Mouse (Mus musculus) CH12.LX (cell line): ENCODE results near the gene Grm7. TPM values are rescaled to one million over a fixed set of nuclear protein-coding genes. Genes with fewer than 3 reads are reported as not detected.

Experiments used
- DNase-seq: peaks from one replicate; pipeline ENCODE4 v3.0.0-alpha.2; 2013; ENCODE audit errors: extremely low read depth
- H3K27ac ChIP-seq: 2 replicates; pipeline ENCODE4 v1.5.1; 2012; ENCODE audit warnings: low read depth, mild to moderate bottlenecking, control low read depth, moderate library complexity; ENCODE audit not compliant: insufficient read depth
- H3K27me3 ChIP-seq: replicated peaks from 2 replicates; pipeline ENCODE3; 2012; ENCODE audit warnings: inconsistent platforms
- H3K36me3 ChIP-seq, 2 experiments: replicated peaks in 1 of 2; 2 replicates each; pipeline versions ENCODE3 to v1.6.1; 2012; ENCODE audit warnings: inconsistent platforms in 1 of 2, low read length in 1 of 2, mild to moderate bottlenecking in 1 of 2, mixed read lengths in 1 of 2, moderate library complexity in 1 of 2; ENCODE audit not compliant: control insufficient read depth in 1 of 2, insufficient read depth in 1 of 2
- H3K4me1 ChIP-seq, 2 experiments: 2 replicates each; pipeline ENCODE4 v1.6.1; 2012; ENCODE audit warnings: inconsistent platforms in 1 of 2, moderate library complexity in 1 of 2; ENCODE audit not compliant: insufficient read depth in 2 of 2, control insufficient read depth in 1 of 2
- H3K4me2 ChIP-seq: 2 replicates; pipeline ENCODE4 v1.6.1; 2012; ENCODE audit warnings: low read depth, mild to moderate bottlenecking, control low read depth; ENCODE audit not compliant: poor library complexity, insufficient read depth, severe bottlenecking
- H3K4me3 ChIP-seq, 3 experiments: fragments of 150-350 bp in 1 of 3; sonication (generic) in 1 of 3; replicated peaks in 1 of 3; 2 replicates each; pipeline versions ENCODE3 to v1.5.1; 2011 to 2012; ENCODE audit warnings: low read depth in 2 of 3, low read length in 2 of 3, mild to moderate bottlenecking in 2 of 3, moderate library complexity in 2 of 3, control low read depth in 1 of 3, improper control_type of control experiment in 1 of 3, inconsistent platforms in 1 of 3, mixed read lengths in 1 of 3; ENCODE audit not compliant: poor library complexity in 1 of 3
- H3K79me2 ChIP-seq: replicated peaks from 2 replicates; pipeline ENCODE4 v1.6.1; 2012; ENCODE audit warnings: mild to moderate bottlenecking, moderate library complexity; ENCODE audit not compliant: control insufficient read depth, poor library complexity, insufficient read depth, severe bottlenecking; ENCODE audit errors: extremely low read depth
- H3K9ac ChIP-seq: 2 replicates; pipeline ENCODE4 v1.6.1; 2012; ENCODE audit warnings: low read depth, mild to moderate bottlenecking, control low read depth, moderate library complexity; ENCODE audit not compliant: insufficient read depth
- H3K9me3 ChIP-seq: replicated peaks from 2 replicates; pipeline ENCODE3; 2012; ENCODE audit warnings: low read length, inconsistent platforms, mixed read lengths
- CHD1 ChIP-seq: IDR thresholded peaks from 2 replicates; pipeline ENCODE4 v1.6.1; 2012; ENCODE audit warnings: low read depth, low read length, improper control_type of control experiment, inconsistent platforms
- E2F4 ChIP-seq: IDR thresholded peaks from 2 replicates; pipeline ENCODE4 v1.6.1; 2011; ENCODE audit warnings: low read depth, low read length, improper control_type of control experiment; ENCODE audit not compliant: insufficient replicate concordance
- EP300 ChIP-seq: IDR thresholded peaks from 2 replicates; pipeline ENCODE4 v1.6.1; 2011; ENCODE audit warnings: low read length, improper control_type of control experiment
- IRF4 ChIP-seq: IDR thresholded peaks from 2 replicates; pipeline ENCODE4 v1.6.1; 2014; ENCODE audit warnings: low read depth, mild to moderate bottlenecking, inconsistent platforms, low read length, improper control_type of control experiment
- JUN ChIP-seq: IDR thresholded peaks from 2 replicates; pipeline ENCODE4 v1.6.1; 2011; ENCODE audit warnings: low read depth, mild to moderate bottlenecking, low read length, improper control_type of control experiment, moderate library complexity; ENCODE audit not compliant: insufficient read depth
- MAX ChIP-seq: IDR thresholded peaks from 2 replicates; pipeline ENCODE4 v1.6.1; 2011; ENCODE audit warnings: low read length, improper control_type of control experiment
- MAZ ChIP-seq: IDR thresholded peaks from 2 replicates; pipeline ENCODE4 v1.6.1; 2012; ENCODE audit warnings: low read depth, mild to moderate bottlenecking, inconsistent platforms, low read length, improper control_type of control experiment, moderate library complexity
- MXI1 ChIP-seq: IDR thresholded peaks from 2 replicates; pipeline ENCODE4 v1.6.1; 2011; ENCODE audit warnings: mild to moderate bottlenecking, low read depth, low read length, improper control_type of control experiment
- MYC ChIP-seq: IDR thresholded peaks from 2 replicates; pipeline ENCODE4 v1.6.1; 2011; ENCODE audit warnings: low read depth, mild to moderate bottlenecking, improper control_type of control experiment, low read length
- NELFE ChIP-seq: IDR thresholded peaks from 2 replicates; pipeline ENCODE4 v1.6.1; 2011; ENCODE audit warnings: low read depth, low read length, improper control_type of control experiment
- NRF1 ChIP-seq: IDR thresholded peaks from 2 replicates; pipeline ENCODE4 v1.6.1; 2014; ENCODE audit warnings: low read depth, mild to moderate bottlenecking, inconsistent platforms, low read length, improper control_type of control experiment, moderate library complexity
- RAD21 ChIP-seq: IDR thresholded peaks from 2 replicates; pipeline ENCODE4 v1.6.1; 2011; ENCODE audit warnings: low read depth, mild to moderate bottlenecking, low read length, improper control_type of control experiment, moderate library complexity
- RCOR1 ChIP-seq: conservative IDR thresholded peaks from 2 replicates; pipeline ENCODE4 v1.6.1; 2012; ENCODE audit warnings: low read depth, mild to moderate bottlenecking, inconsistent platforms, low read length, improper control_type of control experiment
- SIN3A ChIP-seq: IDR thresholded peaks from 2 replicates; pipeline ENCODE4 v1.6.1; 2012; ENCODE audit warnings: low read length, improper control_type of control experiment, inconsistent platforms
- SMC3 ChIP-seq: IDR thresholded peaks from 2 replicates; pipeline ENCODE4 v1.6.1; 2011; ENCODE audit warnings: low read depth, low read length, improper control_type of control experiment
- UBTF ChIP-seq: IDR thresholded peaks from 2 replicates; pipeline ENCODE4 v1.6.1; 2012; ENCODE audit warnings: low read depth, mild to moderate bottlenecking, inconsistent platforms, low read length, improper control_type of control experiment, moderate library complexity
- USF1 ChIP-seq: IDR thresholded peaks from 2 replicates; pipeline ENCODE4 v1.6.1; 2014; ENCODE audit warnings: low read depth, mild to moderate bottlenecking, inconsistent platforms, low read length, improper control_type of control experiment
- USF2 ChIP-seq: conservative IDR thresholded peaks from 2 replicates; pipeline ENCODE4 v1.6.1; 2011; ENCODE audit warnings: low read depth, low read length, improper control_type of control experiment
- ZNF384 ChIP-seq: IDR thresholded peaks from 2 replicates; pipeline ENCODE4 v1.6.1; 2012; ENCODE audit warnings: low read depth, low read length, improper control_type of control experiment, inconsistent platforms
- dilution Hi-C: fragments of 300-500 bp; cut with MboI; formaldehyde crosslinking; loops from 2 replicates; pipeline ENCODE4 v1.14.3; 2020; ENCODE audit warnings: low sequenced_read_pairs; ENCODE audit not compliant: extremely low pct_unique_long_range_greater_than_20kb, extremely low pct_ligation_motif_present
- in situ Hi-C: fragments of 300-500 bp; cut with MboI; formaldehyde crosslinking; loops from 3 replicates; pipeline ENCODE4 v1.14.3; 2019; ENCODE audit warnings: low sequenced_read_pairs, low pct_ligation_motif_present, low pct_unique_long_range_greater_than_20kb, mixed read lengths
- polyA plus RNA-seq: library from polyadenylated mRNA; unstranded; fragments of >175 nt; gene quantifications from 2 replicates; pipeline ENCODE4 v1.2.1, GENCODE M21; 2012; ENCODE audit warnings: low read depth; ENCODE audit not compliant: insufficient read length
- total RNA-seq, 2 experiments: library from RNA; depleted of rRNA; stranded (reverse); fragments of 300-350 nt in 1 of 2; fragments of >200 nt in 1 of 2; gene quantifications; 2 replicates each; pipeline ENCODE4 v1.2.3; 2012 to 2014

Grm7 gene
- total and polyA plus RNA-seq, 3 experiments = not detected

DNA sequence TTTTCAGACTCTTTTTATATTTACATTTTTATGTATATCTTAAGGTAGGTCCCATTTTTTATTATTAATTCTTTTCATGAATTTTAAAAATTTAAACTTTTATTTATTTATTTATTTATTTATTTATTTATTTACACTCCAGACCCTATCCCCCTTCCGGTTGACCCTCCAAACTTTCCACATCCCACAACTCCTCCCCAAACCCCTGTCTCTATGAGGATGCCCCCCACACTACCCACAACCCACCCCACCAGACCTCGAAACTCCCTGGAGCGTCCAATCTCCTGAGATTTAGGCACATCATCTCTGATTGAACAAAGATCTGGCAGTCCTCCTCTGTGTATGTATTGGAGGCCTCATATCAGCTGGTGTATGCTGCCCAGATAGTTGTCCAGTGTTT is 69.6 kb downstream of the Grm7 start:
- Histone ChIP-seq H3K4me1 (no peaks in the 10 kb centered on the region), H3K4me2 (no peak overlapping the region), H3K9me3 (peaks cover 25% of the 10 kb centered on the region), H3K4me3 (no peak overlapping the region), H3K79me2 (no peaks in the 10 kb centered on the region), H3K27me3 (no peaks in the 10 kb centered on the region)
- dilution Hi-C loops = no loop called here
- DNase-seq = no peak
- no peak for TF ChIP-seq MAX
- TF ChIP-seq USF1 = no peak
- no peak for TF ChIP-seq MAZ
- TF ChIP-seq MXI1 = no peak
- TF ChIP-seq MYC = no peak
- TF ChIP-seq EP300 = no peak
- no peak for TF ChIP-seq SIN3A
- TF ChIP-seq CHD1 = no peak
- no peak for TF ChIP-seq UBTF
- no peak for TF ChIP-seq RCOR1
- TF ChIP-seq, all 38 proteins: peak for 0
- in situ Hi-C loops = no loop called here
- H3K9ac ChIP-seq = no peak overlapping the region
- no peaks in the 10 kb centered on the region for H3K36me3 ChIP-seq
- no peak overlapping the region for H3K27ac ChIP-seq

DNA sequence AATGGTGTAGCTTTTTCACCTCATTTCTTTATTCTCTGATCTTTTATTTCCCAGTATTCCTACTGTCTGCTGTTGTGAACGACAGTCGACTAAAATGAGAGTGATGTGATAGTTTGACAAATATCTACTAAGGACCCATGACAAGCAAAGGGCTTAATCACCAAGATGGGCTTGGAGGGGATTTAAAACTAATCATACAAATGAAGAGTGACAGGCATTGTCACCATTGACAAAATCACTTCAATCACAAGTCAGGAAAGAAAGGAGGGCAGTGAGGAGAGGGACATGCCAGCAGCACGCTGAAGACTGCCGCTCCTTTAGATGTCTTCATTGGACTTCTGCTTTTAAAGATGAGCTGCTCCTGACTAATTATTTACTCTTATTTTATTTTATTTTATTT is 78.0 kb downstream of the Grm7 start:
- TF ChIP-seq UBTF (no peak), MAZ (no peak), ZNF384 (no peak), SIN3A (no peak), USF1 (no peak), NELFE (no peak), USF2 (no peak), RAD21 (no peak), E2F4 (no peak)

DNA sequence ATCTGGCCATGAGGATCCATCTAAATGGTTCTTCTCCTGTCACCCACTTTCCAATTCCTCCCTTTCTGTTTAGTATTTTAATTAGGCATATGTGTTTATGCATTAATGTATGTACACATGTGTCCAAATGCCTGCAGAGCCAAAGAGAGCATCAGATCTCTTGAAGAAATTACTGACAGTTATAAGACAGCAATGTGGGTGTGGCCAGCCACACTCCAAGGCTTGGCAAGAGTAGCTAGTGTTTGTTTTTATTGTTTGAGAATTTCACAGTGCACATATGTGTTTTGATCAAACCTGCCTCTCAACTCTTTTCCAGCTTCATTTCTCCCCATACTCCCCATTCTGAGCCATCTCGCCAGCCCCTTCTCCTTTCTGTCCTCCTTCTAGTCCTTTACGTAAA is 88.5 kb downstream of the Grm7 start:
- Histone ChIP-seq H3K4me1 (no peaks in the 10 kb centered on the region), H3K9ac (no peak overlapping the region), H3K79me2 (no peaks in the 10 kb centered on the region), H3K9me3 (peaks cover 27% of the 10 kb centered on the region), H3K4me3 (no peak overlapping the region), H3K36me3 (no peaks in the 10 kb centered on the region), H3K27me3 (no peaks in the 10 kb centered on the region), H3K4me2 (no peak overlapping the region), H3K27ac (no peak overlapping the region)
- DNase-seq = no peak
- dilution Hi-C loops (no loop called here), in situ Hi-C loops (no loop called here)
- TF ChIP-seq IRF4 = no peak
- TF ChIP-seq NELFE = no peak
- TF ChIP-seq NRF1 = no peak
- TF ChIP-seq USF2 = no peak
- no peak for TF ChIP-seq JUN
- TF ChIP-seq SMC3 = no peak

More for the DNA sequence above, 78.0 kb downstream of the Grm7 start:
- Histone ChIP-seq H3K4me1 (no peaks in the 10 kb centered on the region), H3K79me2 (no peaks in the 10 kb centered on the region), H3K9me3 (peaks cover 14% of the 10 kb centered on the region), H3K9ac (no peak overlapping the region), H3K27ac (no peak overlapping the region), H3K36me3 (no peaks in the 10 kb centered on the region), H3K27me3 (no peaks in the 10 kb centered on the region), H3K4me3 (no peak overlapping the region), H3K4me2 (no peak overlapping the region)
- dilution Hi-C loops = no loop called here
- no peak for DNase-seq
- in situ Hi-C loops = no loop called here
